Mouse (Mus musculus): ENCODE measurements around the gene Tars2.

DNA sequence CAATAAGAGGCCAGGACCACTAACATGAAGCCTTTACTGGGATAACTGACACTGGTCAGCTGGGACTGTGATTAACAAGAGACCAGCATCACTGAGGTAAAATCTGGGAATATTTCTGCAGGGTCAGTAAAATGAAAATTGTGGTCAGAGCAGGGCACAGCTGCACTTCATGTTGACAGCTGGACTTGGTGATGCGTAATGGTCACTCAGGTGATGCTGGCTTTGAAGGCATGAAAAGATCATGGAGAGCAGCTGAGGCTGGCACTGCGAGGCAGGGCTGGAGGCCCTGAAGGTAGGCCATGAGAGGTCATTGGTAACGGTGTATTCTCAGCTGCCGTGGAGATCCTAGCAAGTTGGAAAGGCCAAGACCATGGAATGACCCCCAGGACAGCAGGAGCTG is 61.7 kb downstream of the Tars2 start:
- TF ChIP-seq MYC (IDR thresholded peaks at IDR 0.05; ENCODE audit: low read depth, low read length) (no peak), CTCF (IDR thresholded peaks at IDR 0.05 in 2 of 3, conservative IDR thresholded peaks at IDR 0.05 in 1 of 3; ENCODE audit: control insufficient read depth in 1 of 3, insufficient read depth in 1 of 3, low read depth in 2 of 3, low read length in 3 of 3, poor library complexity in 1 of 3, severe bottlenecking in 1 of 3) (no peak), POLR2A (IDR thresholded peaks at IDR 0.05; ENCODE audit: control insufficient read depth in 1 of 2, insufficient read depth in 1 of 2, low read depth in 1 of 2, low read length in 2 of 2, poor library complexity in 1 of 2) (no peak), HCFC1 (IDR thresholded peaks at IDR 0.05; ENCODE audit: low read depth, low read length) (no peak), UBTF (IDR thresholded peaks at IDR 0.05; ENCODE audit: borderline replicate concordance, insufficient read depth, low read depth, low read length) (no peak), MXI1 (IDR thresholded peaks at IDR 0.05; ENCODE audit: low read depth, low read length) (no peak), KAT2A (conservative IDR thresholded peaks at IDR 0.05; ENCODE audit: low read depth, low read length) (no peak), RCOR1 (IDR thresholded peaks at IDR 0.05; ENCODE audit: low read depth, low read length) (no peak), EP300 (IDR thresholded peaks at IDR 0.05; ENCODE audit: low read depth in 1 of 2, low read length in 2 of 2) (no peak), USF1 (IDR thresholded peaks at IDR 0.05; ENCODE audit: low read depth, low read length) (no peak), MAZ (IDR thresholded peaks at IDR 0.05; ENCODE audit: low read depth, low read length) (no peak)
